Mouse (Mus musculus) neural tube, embryonic 12.5 days (tissue): ENCODE measurements at regions not wholly inside any gene's neighbourhood (a gene's known extent, or its start where the extent isn't known, plus 50 kb on each side); places are given as distances from the start of the nearest gene placed in this dataset.

Experiments
- ATAC-seq: fragments of 200-750 bp; cut with Nextera tagmentation; 2 replicates; pipeline ENCODE4 v1.8.0; 2017; ENCODE audit warnings: low read depth, mild to moderate bottlenecking, moderate TSS enrichment, moderate library complexity; ENCODE audit not compliant: low FRiP score
- H3K27ac ChIP-seq: fragments of 300-500 bp; sonication (generic); 2 replicates; pipeline ENCODE4 v1.5.1; 2016
- H3K27me3 ChIP-seq: fragments of 300-500 bp; sonication (generic); replicated peaks from 2 replicates; pipeline ENCODE4 v1.6.1; 2016; ENCODE audit warnings: mild to moderate bottlenecking
- H3K36me3 ChIP-seq: fragments of 300-500 bp; sonication (generic); 2 replicates; pipeline ENCODE4 v1.6.1; 2016; ENCODE audit warnings: mild to moderate bottlenecking
- H3K4me1 ChIP-seq: fragments of 300-500 bp; sonication (generic); 2 replicates; pipeline ENCODE4 v1.6.1; 2016
- H3K4me2 ChIP-seq: fragments of 300-500 bp; sonication (generic); replicated peaks from 2 replicates; pipeline ENCODE4 v1.6.1; 2016; ENCODE audit warnings: mild to moderate bottlenecking
- H3K4me3 ChIP-seq: fragments of 300-500 bp; sonication (generic); 2 replicates; pipeline ENCODE4 v1.5.1; 2016
- H3K9ac ChIP-seq: fragments of 300-500 bp; sonication (generic); 2 replicates; pipeline ENCODE4 v1.6.1; 2016; ENCODE audit warnings: mild to moderate bottlenecking
- H3K9me3 ChIP-seq: fragments of 300-500 bp; sonication (generic); 2 replicates; pipeline ENCODE4 v1.6.1; 2016; ENCODE audit warnings: mild to moderate bottlenecking
- WGBS: fragments of 180-500 bp; shearing (Covaris S2); methylation state at CpG from one replicate; pipeline ENCODE4 v1.1.7; 2016; 5-methylcytosine and 5-hydroxymethylcytosine counted together

DNA sequence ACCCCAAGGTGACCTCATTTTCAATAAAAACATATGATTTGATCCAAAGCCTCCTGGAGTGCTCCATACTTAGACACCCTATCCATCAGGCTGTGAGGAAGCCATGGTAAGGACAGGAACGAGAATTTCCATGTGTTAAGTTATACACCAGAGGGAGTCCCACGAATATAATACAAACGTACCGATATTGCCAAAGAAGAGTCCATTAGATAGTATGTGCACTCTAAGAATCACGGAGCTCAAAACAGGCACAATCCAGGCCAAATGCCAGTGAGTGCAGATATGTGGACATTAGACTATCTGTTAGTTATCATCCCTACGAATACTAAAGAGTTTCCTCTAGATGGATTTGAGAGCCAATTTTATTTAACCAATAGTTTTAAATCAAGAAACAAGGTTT, 123.3 kb upstream of the Hmga2 start:
- H3K27ac ChIP-seq = no peak overlapping the region
- H3K27me3 ChIP-seq = no peaks in the 10 kb centered on the region
- H3K4me1 ChIP-seq = no peaks in the 10 kb centered on the region
- no peak for ATAC-seq
- H3K9me3 ChIP-seq = no peaks in the 10 kb centered on the region
- H3K9ac ChIP-seq = no peak overlapping the region
- WGBS = 89% methylated on average over 6 of the region's 6 CpGs
- no peaks in the 10 kb centered on the region for H3K36me3 ChIP-seq
- H3K4me3 ChIP-seq = no peak overlapping the region
- H3K4me2 ChIP-seq = no peak overlapping the region

GRCm38 (mm10) chr10:120597320-120597887, 121.1 kb upstream of the Hmga2 start:
- Histone ChIP-seq H3K9ac (no peak overlapping the region), H3K4me1 (no peaks in the 10 kb centered on the region), H3K4me2 (no peak overlapping the region), H3K9me3 (no peaks in the 10 kb centered on the region), H3K27me3 (no peaks in the 10 kb centered on the region), H3K27ac (no peak overlapping the region), H3K4me3 (no peak overlapping the region), H3K36me3 (no peaks in the 10 kb centered on the region)
- 65% methylated on average over 9 of the region's 9 CpGs for WGBS
- ATAC-seq = no peak

DNA sequence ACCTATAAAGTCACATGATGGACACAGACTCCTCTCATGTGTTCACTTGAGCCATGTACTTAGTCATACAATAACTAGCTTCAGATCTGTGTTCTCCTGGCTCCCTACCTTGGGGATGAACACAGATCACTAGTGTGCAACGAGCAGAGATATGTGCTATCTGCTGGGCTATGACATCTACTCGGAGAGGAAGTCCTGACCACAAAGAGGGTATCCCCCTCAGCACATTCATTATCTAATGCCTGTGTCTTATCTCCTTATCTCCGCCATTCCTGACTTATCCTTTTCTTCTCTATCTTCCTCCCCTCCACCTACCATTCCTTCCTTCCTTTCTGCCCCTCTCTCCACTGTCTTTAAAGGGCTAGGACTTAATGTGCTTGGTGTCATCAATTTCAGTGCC, 118.9 kb upstream of the Hmga2 start:
- no peak overlapping the region for H3K4me3 ChIP-seq
- H3K4me2 ChIP-seq = no peak overlapping the region
- WGBS = 96% methylated on average over 3 of the region's 3 CpGs
- H3K27me3 ChIP-seq = no peaks in the 10 kb centered on the region
- ATAC-seq = no peak
- no peak overlapping the region for H3K9ac ChIP-seq
- no peak overlapping the region for H3K27ac ChIP-seq
- no peaks in the 10 kb centered on the region for H3K36me3 ChIP-seq
- H3K9me3 ChIP-seq = no peaks in the 10 kb centered on the region
- no peaks in the 10 kb centered on the region for H3K4me1 ChIP-seq

DNA sequence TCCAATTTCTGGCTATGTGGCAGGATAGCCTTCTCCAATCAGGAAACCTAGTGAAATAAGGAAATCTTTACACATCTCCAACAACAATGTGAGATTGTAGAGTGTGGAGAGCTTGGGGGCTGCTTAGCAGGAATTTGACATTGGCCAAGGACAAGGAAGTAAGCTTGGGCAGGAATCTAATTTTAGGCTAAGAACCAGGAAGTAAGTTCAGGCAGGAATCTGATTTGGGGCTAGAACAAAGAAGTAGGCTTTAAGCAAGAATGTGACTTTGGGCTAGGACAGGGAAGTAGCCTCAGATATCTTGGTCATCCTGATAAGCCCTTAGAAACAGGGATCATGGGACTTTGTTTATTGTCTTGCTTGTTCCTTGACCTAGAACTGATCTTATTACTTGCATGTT, 117.6 kb upstream of the Hmga2 start:
- Histone ChIP-seq H3K36me3 (no peaks in the 10 kb centered on the region), H3K4me1 (no peaks in the 10 kb centered on the region), H3K9me3 (no peaks in the 10 kb centered on the region), H3K27me3 (no peaks in the 10 kb centered on the region), H3K4me3 (no peak overlapping the region), H3K27ac (no peak overlapping the region), H3K4me2 (no peak overlapping the region), H3K9ac (no peak overlapping the region)
- no peak for ATAC-seq

GRCm38 (mm10) chr10:120589659-120590058, 113.4 kb upstream of the Hmga2 start:
- WGBS = 11% methylated on average over 2 of the region's 2 CpGs
- no peak overlapping the region for H3K27ac ChIP-seq
- ATAC-seq = no peak

DNA sequence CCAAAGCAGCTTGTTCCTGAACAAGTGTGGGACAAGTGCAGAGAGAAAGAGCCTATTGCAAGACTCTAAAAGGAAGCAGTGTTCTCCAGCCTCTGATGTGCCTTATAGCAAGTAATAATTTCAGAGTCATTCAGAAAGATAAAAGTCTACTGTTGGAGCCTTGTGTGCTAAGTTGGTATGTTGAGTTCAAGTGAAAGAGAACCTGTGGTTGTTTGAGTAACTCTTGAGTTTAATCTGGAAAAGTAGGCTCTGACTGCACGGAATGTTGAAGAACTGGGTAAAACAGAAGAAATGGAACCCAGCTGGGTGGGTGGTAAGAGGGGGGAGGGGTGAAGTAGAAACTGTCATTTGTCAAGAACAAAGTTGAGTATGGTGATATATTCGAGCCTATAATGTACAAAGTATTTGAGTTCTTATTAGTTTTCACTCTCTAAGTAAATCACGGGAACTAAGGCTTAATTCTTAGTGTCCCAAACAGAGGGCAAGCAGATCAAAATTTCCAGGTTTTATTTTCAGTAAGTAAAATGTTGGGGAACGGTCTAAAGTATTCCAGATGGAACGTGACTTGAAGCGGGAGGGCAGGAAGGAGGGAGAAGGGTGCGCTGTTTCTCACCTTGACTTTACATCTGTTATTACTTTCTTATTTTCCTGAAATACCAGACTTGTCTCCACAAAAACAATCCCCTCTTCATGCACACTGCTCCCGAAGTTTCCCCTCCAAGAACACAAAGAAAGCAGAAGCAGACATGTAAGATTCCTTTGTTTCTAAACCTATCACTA, 111.8 kb upstream of the Hmga2 start:
- Histone ChIP-seq H3K9me3 (no peaks in the 10 kb centered on the region), H3K4me3 (no peak overlapping the region), H3K36me3 (no peaks in the 10 kb centered on the region), H3K27me3 (no peaks in the 10 kb centered on the region), H3K9ac (no peak overlapping the region), H3K4me2 (no peak overlapping the region), H3K27ac (no peak overlapping the region), H3K4me1 (no peaks in the 10 kb centered on the region)
- no peak for ATAC-seq
- 80% methylated on average over 8 of the region's 8 CpGs for WGBS

More at GRCm38 (mm10) chr10:120589659-120590058, 113.4 kb upstream of the Hmga2 start:
- Histone ChIP-seq H3K36me3 (no peaks in the 10 kb centered on the region), H3K4me2 (no peak overlapping the region), H3K9me3 (no peaks in the 10 kb centered on the region), H3K4me3 (no peak overlapping the region), H3K4me1 (no peaks in the 10 kb centered on the region), H3K27me3 (no peaks in the 10 kb centered on the region), H3K9ac (no peak overlapping the region)

- no peaks in the 10 kb centered on the region for H3K36me3 ChIP-seq
- no peak overlapping the region for H3K4me2 ChIP-seq
- H3K4me3 ChIP-seq = no peak overlapping the region
- H3K9ac ChIP-seq = no peak overlapping the region
- no peak for ATAC-seq
- no peaks in the 10 kb centered on the region for H3K9me3 ChIP-seq
- H3K27me3 ChIP-seq = no peaks in the 10 kb centered on the region
- H3K4me1 ChIP-seq = no peaks in the 10 kb centered on the region
- H3K27ac ChIP-seq = no peak overlapping the region
- 94% methylated on average over 3 of the region's 3 CpGs for WGBS
Observed at GRCm38 (mm10) chr10:120587179-120587578, 110.9 kb upstream of the Hmga2 start.

DNA sequence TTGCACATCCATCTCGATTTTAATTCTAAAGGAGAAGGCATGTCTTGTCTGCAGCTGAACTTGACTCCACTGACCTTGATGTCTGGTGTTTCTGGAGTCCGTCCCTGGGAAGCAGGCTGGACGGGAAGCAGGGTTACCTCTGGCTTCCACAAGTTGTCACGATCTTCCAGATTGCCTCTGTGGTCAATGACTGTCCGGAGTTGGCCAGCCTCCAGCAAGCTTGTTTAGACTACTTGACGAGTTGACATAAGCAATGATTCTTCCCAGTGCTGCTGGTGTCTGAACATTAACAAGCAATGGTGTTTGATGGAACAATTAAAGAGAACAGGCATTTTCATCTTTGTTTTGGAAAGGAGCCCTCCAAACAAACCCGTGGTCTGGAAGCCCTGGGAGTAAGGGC, 106.2 kb upstream of the Hmga2 start:
- no peaks in the 10 kb centered on the region for H3K36me3 ChIP-seq
- ATAC-seq = no peak
- no peak overlapping the region for H3K4me2 ChIP-seq
- no peaks in the 10 kb centered on the region for H3K9me3 ChIP-seq
- no peak overlapping the region for H3K4me3 ChIP-seq
- no peak overlapping the region for H3K27ac ChIP-seq
- 72% methylated on average over 7 of the region's 7 CpGs for WGBS
- no peaks in the 10 kb centered on the region for H3K4me1 ChIP-seq
- H3K27me3 ChIP-seq = no peaks in the 10 kb centered on the region
- H3K9ac ChIP-seq = no peak overlapping the region

DNA sequence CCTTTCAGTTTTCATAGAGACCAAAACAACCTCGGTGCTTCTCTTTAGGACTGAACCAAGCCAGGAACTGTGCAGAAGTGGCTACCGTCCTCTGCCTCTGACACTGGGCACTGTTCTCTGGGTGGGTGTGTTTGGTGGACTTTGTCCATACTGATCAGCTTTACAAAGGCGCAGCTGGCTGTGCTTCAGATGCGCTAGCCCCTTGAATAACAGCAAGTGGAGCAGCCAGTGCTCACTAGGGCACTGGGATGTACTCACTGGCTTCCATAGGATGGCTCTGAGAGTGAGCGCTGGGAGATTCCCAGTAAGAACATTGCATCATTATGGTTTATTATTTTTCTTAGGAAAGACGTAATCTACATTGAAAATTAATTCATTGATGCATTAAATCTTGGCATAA, 105.3 kb upstream of the Hmga2 start:
- H3K4me1 ChIP-seq = no peaks in the 10 kb centered on the region
- H3K27me3 ChIP-seq = no peaks in the 10 kb centered on the region
- no peak for ATAC-seq
- H3K4me3 ChIP-seq = no peak overlapping the region
- no peak overlapping the region for H3K9ac ChIP-seq
- no peaks in the 10 kb centered on the region for H3K9me3 ChIP-seq
- H3K36me3 ChIP-seq = no peaks in the 10 kb centered on the region
- 88% methylated on average over 6 of the region's 6 CpGs for WGBS
- H3K4me2 ChIP-seq = no peak overlapping the region
- no peak overlapping the region for H3K27ac ChIP-seq

DNA sequence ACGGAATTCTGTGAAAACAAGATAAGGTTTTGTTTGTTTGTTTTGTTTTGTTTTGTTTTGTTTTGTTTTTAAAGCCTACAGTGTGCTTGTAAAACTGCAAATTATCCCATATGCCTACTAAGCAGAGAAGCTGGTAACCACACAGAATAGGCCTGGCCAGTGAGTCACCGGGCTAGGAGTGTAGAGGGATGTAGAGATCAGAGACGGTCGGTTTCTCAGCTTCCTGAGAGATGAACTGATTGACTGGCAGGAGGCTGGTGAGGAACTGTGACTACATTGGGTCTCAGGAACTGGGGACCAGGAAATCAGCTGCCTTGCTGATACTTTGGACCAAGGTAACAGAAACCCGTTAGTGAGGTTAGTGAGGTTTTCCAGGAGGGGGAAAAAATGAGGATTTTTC, 100.6 kb upstream of the Hmga2 start:
- no peaks in the 10 kb centered on the region for H3K36me3 ChIP-seq
- H3K27me3 ChIP-seq = no peaks in the 10 kb centered on the region
- H3K9ac ChIP-seq = no peak overlapping the region
- H3K9me3 ChIP-seq = no peaks in the 10 kb centered on the region
- 0 out of 2 replicates have a peak, but pooled peaks cover 4% of the 10 kb centered on the region for H3K4me1 ChIP-seq
- 54% methylated on average over 5 of the region's 5 CpGs for WGBS
- H3K4me3 ChIP-seq = no peak overlapping the region
- H3K4me2 ChIP-seq = no peak overlapping the region
- ATAC-seq = no peak
- H3K27ac ChIP-seq = no peak overlapping the region

- Histone ChIP-seq H3K27ac (no peak overlapping the region), H3K4me2 (no peak overlapping the region), H3K4me1 (0 out of 2 replicates have a peak, but pooled peaks cover 4% of the 10 kb centered on the region), H3K27me3 (no peaks in the 10 kb centered on the region), H3K4me3 (no peak overlapping the region), H3K9me3 (no peaks in the 10 kb centered on the region), H3K36me3 (no peaks in the 10 kb centered on the region), H3K9ac (no peak overlapping the region)
- WGBS = 14% methylated on average over 4 of the region's 4 CpGs
- ATAC-seq = no peak
Observed at GRCm38 (mm10) chr10:120576148-120576547, 99.9 kb upstream of the Hmga2 start.

DNA sequence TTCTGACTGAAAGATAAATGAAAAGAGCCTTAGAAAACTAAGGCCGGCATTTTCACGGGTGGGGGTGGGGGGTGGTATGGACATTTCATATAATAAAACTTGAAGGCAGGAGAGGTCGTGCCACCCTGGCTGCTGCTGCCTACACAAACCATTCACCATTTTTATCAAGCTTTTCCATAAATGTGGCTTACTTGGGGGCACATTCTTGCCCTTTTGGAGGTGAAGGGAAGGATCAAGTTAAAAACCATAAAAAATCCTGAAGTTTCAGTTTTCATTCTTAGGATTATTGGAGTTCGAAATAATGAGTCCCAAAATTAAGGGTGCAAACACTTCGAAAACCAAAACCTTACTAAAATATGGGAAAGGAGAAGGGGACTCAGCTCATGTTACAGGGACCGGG, 95.1 kb upstream of the Hmga2 start:
- ATAC-seq = no peak
- Histone ChIP-seq H3K4me3 (no peak overlapping the region), H3K9ac (no peak overlapping the region), H3K27me3 (no peaks in the 10 kb centered on the region), H3K36me3 (no peaks in the 10 kb centered on the region), H3K4me2 (no peak overlapping the region), H3K9me3 (no peaks in the 10 kb centered on the region), H3K4me1 (0 out of 2 replicates have a peak, but pooled peaks cover 4% of the 10 kb centered on the region), H3K27ac (no peak overlapping the region)
- 17% methylated on average over 6 of the region's 6 CpGs for WGBS

GRCm38 (mm10) chr10:120565992-120566391, 89.7 kb upstream of the Hmga2 start:
- Histone ChIP-seq H3K9ac (no peak overlapping the region), H3K9me3 (no peaks in the 10 kb centered on the region), H3K4me1 (peaks cover 8% of the 10 kb centered on the region), H3K27me3 (no peaks in the 10 kb centered on the region), H3K27ac (no peak overlapping the region), H3K4me2 (no peak overlapping the region), H3K36me3 (no peaks in the 10 kb centered on the region), H3K4me3 (no peak overlapping the region)
- ATAC-seq = no peak
- 94% methylated on average over 4 of the region's 4 CpGs for WGBS
